Mouse (Mus musculus) intestine, embryonic 15.5 days (tissue): Measurements from ENCODE around the gene Gm7030. TPM values are rescaled to one million over a fixed set of nuclear protein-coding genes. Genes with fewer than 3 reads are reported as not detected.
A peak's percentile ranks its signal among the peaks of the same experiment; 100 is the strongest.
"Not testable (repeated sequence)": the region's sequence is repeated elsewhere in the genome, so short reads cannot be mapped to it uniquely, and the experiment has no call there.

Experiments
- ATAC-seq: fragments of 200-750 bp; cut with Nextera tagmentation; 2 replicates; pipeline ENCODE4 v1.8.0; 2017; ENCODE audit warnings: moderate TSS enrichment, moderate library complexity
- H3K27ac ChIP-seq: fragments of 300-500 bp; sonication (generic); 2 replicates; pipeline ENCODE4 v1.5.1; 2015; ENCODE audit warnings: mild to moderate bottlenecking, inconsistent platforms
- H3K27me3 ChIP-seq: fragments of 300-500 bp; sonication (generic); replicated peaks from 2 replicates; pipeline ENCODE4 v1.6.1; 2015; ENCODE audit warnings: inconsistent platforms
- H3K36me3 ChIP-seq: fragments of 300-500 bp; sonication (generic); 2 replicates; pipeline ENCODE4 v1.6.1; 2015; ENCODE audit warnings: inconsistent platforms
- H3K4me1 ChIP-seq: fragments of 300-500 bp; sonication (generic); replicated peaks from 2 replicates; pipeline ENCODE4 v1.6.1; 2015; ENCODE audit warnings: inconsistent platforms
- H3K4me2 ChIP-seq: fragments of 300-500 bp; sonication (generic); replicated peaks from 2 replicates; pipeline ENCODE4 v1.6.1; 2015; ENCODE audit warnings: mild to moderate bottlenecking, inconsistent platforms
- H3K4me3 ChIP-seq: fragments of 300-500 bp; sonication (generic); replicated peaks from 2 replicates; pipeline ENCODE4 v1.5.1; 2015; ENCODE audit warnings: inconsistent platforms
- H3K9ac ChIP-seq: fragments of 300-500 bp; sonication (generic); 2 replicates; pipeline ENCODE4 v1.6.1; 2015; ENCODE audit warnings: inconsistent platforms
- H3K9me3 ChIP-seq: fragments of 300-500 bp; sonication (generic); 2 replicates; pipeline ENCODE4 v1.6.1; 2016; ENCODE audit warnings: inconsistent platforms
- WGBS: fragments of 180-500 bp; shearing (Covaris S2); methylation state at CpG from one replicate; pipeline ENCODE4 v1.1.7; 2015; 5-methylcytosine and 5-hydroxymethylcytosine counted together
- polyA plus RNA-seq: library from polyadenylated mRNA; unstranded; fragments of >200 nt; fragmentation: Nextera tagmentation; extraction: Ambion mirVana; gene quantifications from 2 replicates; pipeline ENCODE4 v1.2.1, GENCODE M21; 2015

The Gm7030 gene
- 1.4 and 1.5 TPM in 2 replicates for polyA plus RNA-seq

GRCm38 (mm10) chr17:36128968-36129817 lies at the start of gene Gm7030:
TSS of gene Gm7030 (minus strand) at chr17:36129425.
- Histone ChIP-seq H3K27ac (peak within 1 kb of the TSS; percentile 58), H3K4me3 (peak within 1 kb of the TSS; percentile 26), H3K4me2 (peak within 1 kb of the TSS; percentile 48)
- 14% methylated on average over 25 of the region's 28 CpGs for WGBS
- H3K4me1 ChIP-seq, H3K9me3 ChIP-seq, H3K9ac ChIP-seq, H3K36me3 ChIP-seq, H3K27me3 ChIP-seq: not testable (repeated sequence)
- peak; percentile 98 for ATAC-seq

DNA sequence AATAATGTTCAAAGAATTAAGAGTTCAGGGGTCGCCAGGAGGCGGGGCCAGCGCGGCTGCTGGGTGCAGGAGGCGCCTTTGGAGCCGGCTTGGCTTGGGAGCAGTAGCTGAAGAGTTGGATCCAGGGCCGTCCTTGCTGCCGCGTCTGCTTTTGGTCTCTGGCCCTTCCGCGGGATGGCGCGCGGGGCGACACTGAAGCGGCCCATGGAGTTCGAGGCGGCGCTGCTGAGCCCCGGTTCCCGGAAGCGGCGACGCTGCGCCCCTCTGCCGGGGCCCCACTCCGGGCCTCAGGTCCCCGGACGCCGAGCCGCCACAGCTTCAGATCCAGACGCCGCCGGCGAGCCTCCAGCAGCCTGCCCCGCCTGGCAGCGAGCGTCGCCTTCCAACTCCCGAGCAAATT lies 49.7 kb upstream of the Gm7030 start:
- WGBS = under 1% methylated on average over 40 of the region's 40 CpGs
- H3K9me3 ChIP-seq, H3K27ac ChIP-seq, H3K4me1 ChIP-seq, H3K27me3 ChIP-seq, H3K36me3 ChIP-seq: not testable (repeated sequence)
- ATAC-seq = peak; percentile 86
- Histone ChIP-seq H3K4me3 (peak overlapping the region; percentile 39), H3K4me2 (peak overlapping the region; percentile 76), H3K9ac (0 out of 2 replicates have a peak overlapping the region, but pooled peaks have one; percentile 30)

- H3K36me3 ChIP-seq, H3K4me1 ChIP-seq, H3K9ac ChIP-seq, H3K4me2 ChIP-seq, H3K27me3 ChIP-seq, H3K27ac ChIP-seq, ATAC-seq, H3K4me3 ChIP-seq, H3K9me3 ChIP-seq: not testable (repeated sequence)
- no CpG with 5 or more reads among the region's 2 CpGs for WGBS
Measured at GRCm38 (mm10) chr17:36176132-36176531, 46.9 kb upstream of the Gm7030 start.

DNA sequence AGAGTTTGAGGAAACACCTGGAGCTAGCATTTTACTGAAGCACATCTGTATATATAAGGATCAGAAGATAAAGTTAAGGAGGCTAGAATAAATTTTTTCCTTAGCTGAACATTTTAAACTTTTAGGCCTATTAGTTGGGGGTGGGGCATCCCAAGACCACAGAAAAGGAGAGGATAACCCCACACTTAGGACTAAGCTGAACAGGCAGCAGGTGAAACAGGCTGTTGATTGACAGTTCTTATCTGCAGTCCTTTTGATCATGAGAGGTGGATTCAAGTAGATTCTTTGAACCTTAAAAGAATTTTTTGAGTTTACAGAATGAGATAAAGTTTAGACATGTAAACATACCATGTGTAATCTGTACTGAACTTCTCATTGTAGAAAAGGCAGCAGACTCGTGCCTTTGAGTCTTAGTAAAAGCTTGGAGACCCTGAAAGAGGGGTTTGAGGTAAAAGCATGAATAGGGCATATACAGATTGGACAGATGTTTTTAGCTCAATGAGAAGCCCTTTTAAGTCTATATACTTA lies 41.1 kb upstream of the Gm7030 start:
- H3K4me3 ChIP-seq = no peak overlapping the region
- no peaks in the 10 kb centered on the region for H3K9me3 ChIP-seq
- peaks cover 34% of the 10 kb centered on the region for H3K27me3 ChIP-seq
- no peaks in the 10 kb centered on the region for H3K36me3 ChIP-seq
- H3K4me1 ChIP-seq = 0 out of 2 replicates have a peak, but pooled peaks cover 5% of the 10 kb centered on the region
- no peak overlapping the region for H3K4me2 ChIP-seq
- WGBS = 33% methylated on average over 1 of the region's 1 CpGs
- H3K27ac ChIP-seq = no peak overlapping the region
- ATAC-seq = no peak
- H3K9ac ChIP-seq = no peak overlapping the region

DNA sequence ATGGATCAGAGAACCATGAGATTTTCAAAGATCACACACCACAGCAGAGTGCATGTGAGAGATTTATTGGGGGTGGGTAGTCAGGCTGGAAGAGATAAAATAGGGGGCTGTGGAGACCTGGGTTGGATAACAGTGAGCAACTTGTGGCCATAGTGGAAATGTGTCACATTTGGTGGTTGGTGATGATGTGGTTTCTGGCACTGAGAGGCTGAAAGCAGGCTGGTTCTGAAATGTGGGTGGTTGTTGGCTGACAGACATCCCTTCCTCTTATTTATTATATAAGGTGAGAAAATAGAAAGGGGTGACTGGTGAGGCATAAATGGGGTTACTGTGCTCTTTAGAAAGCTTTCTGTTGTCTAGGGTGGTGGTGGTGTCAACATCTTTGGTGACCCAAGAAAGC lies 40.5 kb upstream of the Gm7030 start:
- Histone ChIP-seq H3K4me2 (no peak overlapping the region), H3K27ac (no peak overlapping the region)

DNA sequence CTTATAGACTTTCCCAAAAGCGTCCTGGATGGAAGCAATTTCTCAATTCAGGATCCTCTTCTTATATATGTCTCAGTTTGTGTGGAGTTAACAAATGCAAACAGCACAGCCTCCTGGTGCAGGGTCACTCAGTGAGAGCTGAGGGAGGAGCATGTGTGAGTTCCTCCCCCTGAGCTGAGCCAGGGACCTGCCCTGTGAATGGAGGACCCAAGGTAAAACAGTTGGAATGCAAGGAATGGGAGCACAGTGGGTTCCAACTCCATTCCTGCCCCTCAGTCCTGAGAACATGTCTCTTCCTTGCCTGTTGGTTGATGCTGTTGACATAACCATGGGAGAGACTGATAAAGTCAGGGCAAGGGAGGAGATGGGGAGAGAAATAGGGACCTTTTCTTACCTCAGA lies 39.9 kb upstream of the Gm7030 start:
- peaks cover 43% of the 10 kb centered on the region for H3K27me3 ChIP-seq
- H3K9me3 ChIP-seq, H3K9ac ChIP-seq, H3K36me3 ChIP-seq, H3K4me1 ChIP-seq, H3K4me2 ChIP-seq, ATAC-seq, H3K4me3 ChIP-seq, H3K27ac ChIP-seq: not testable (repeated sequence)
- whole genome bisulfite sequencing = 67% methylated on average over 1 of the region's 1 CpGs

More for the DNA sequence above, 40.5 kb upstream of the Gm7030 start:
- no peak for ATAC-seq
- H3K9me3 ChIP-seq = no peaks in the 10 kb centered on the region
- 0 out of 2 replicates have a peak, but pooled peaks cover 5% of the 10 kb centered on the region for H3K4me1 ChIP-seq
- peaks cover 40% of the 10 kb centered on the region for H3K27me3 ChIP-seq
- H3K36me3 ChIP-seq = no peaks in the 10 kb centered on the region
- no peak overlapping the region for H3K4me3 ChIP-seq
- no peak overlapping the region for H3K9ac ChIP-seq

DNA sequence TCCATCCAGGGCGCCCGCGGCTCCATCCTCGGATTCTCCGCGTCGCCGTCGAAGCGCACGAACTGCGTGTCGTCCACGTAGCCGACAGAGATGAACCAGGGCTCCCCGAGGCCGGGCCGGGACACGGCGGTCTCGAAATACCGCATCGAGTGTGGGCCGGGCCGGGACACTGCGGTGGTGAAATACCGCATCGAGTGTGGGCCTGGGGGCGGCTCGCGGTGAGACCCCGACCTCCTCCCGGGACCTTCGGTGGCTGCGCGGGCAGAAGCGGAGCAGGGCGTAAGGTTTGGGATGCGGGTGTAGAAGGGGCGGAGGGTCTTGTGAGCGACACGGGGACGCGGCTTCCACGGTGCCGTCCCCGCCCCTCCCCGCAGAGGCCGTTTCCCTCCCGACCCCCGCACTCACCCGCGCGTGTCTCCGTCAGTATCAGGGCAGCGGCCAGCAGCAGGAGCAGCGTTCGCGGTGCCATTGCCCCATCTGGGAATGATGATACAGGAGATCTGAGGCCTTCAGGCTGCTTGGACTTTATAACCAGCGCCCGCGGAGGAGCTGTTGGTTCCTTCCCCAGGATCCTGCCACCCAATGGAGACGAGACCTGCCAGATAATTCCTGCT lies 38.9 kb upstream of the Gm7030 start, which contains the start of gene Gm8909:
Gm8909 (minus strand) TSS at position 499 of the 614 bp plus-strand sequence.
- no peaks in the 10 kb centered on the region for H3K36me3 ChIP-seq
- 0 out of 2 replicates have a peak, but pooled peaks cover 5% of the 10 kb centered on the region for H3K4me1 ChIP-seq
- H3K4me3 ChIP-seq = peak within 1 kb of the TSS; percentile 44
- peak within 1 kb of the TSS; percentile 66 for H3K4me2 ChIP-seq
- H3K27me3 ChIP-seq = peaks cover 53% of the 10 kb centered on the region
- peak; percentile 77 for ATAC-seq
- H3K27ac ChIP-seq = no peak within 1 kb of the TSS
- WGBS = 3% methylated on average over 57 of the region's 63 CpGs
- no peaks in the 10 kb centered on the region for H3K9me3 ChIP-seq
- peak within 1 kb of the TSS; percentile 20; the same call in 1 of the 2 replicates for H3K9ac ChIP-seq

GRCm38 (mm10) chr17:36167306-36168038 lies 38.2 kb upstream of the Gm7030 start:
- H3K4me1 ChIP-seq = 0 out of 2 replicates have a peak, but pooled peaks cover 5% of the 10 kb centered on the region
- WGBS = 2% methylated on average over 48 of the region's 51 CpGs
- peaks cover 57% of the 10 kb centered on the region for H3K27me3 ChIP-seq
- H3K4me3 ChIP-seq = peak overlapping the region; percentile 44
- no peaks in the 10 kb centered on the region for H3K36me3 ChIP-seq
- H3K4me2 ChIP-seq = peak overlapping the region; percentile 66
- peak overlapping the region; percentile 20; the same call in 1 of the 2 replicates for H3K9ac ChIP-seq
- no peaks in the 10 kb centered on the region for H3K9me3 ChIP-seq
- H3K27ac ChIP-seq = no peak overlapping the region
- ATAC-seq = peak; percentile 79

DNA sequence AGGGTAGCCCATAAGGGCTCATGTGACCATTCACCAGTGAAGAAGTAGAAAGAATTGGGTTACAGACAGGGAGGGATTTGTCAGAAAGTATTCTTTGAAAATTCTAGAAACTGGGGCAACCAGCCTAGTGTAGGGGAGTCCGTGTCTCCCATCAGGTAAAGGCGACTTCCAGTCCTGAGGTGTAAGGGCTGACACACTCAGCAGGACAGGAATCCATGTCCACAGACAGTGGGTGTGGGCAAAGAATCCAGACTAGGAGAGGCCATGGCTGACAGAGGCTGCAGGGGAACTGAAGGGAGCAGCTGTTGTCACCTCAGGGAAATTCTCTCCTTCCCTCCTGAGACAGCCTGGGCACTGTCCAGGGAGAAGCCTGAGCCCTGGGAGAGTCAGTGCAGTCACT lies 37.7 kb upstream of the Gm7030 start:
- H3K4me1 ChIP-seq, H3K36me3 ChIP-seq, H3K4me3 ChIP-seq, H3K27ac ChIP-seq, ATAC-seq, H3K4me2 ChIP-seq, H3K9ac ChIP-seq, H3K9me3 ChIP-seq: not testable (repeated sequence)
- peaks cover 63% of the 10 kb centered on the region for H3K27me3 ChIP-seq
- WGBS = 27% methylated on average over 2 of the region's 2 CpGs

DNA sequence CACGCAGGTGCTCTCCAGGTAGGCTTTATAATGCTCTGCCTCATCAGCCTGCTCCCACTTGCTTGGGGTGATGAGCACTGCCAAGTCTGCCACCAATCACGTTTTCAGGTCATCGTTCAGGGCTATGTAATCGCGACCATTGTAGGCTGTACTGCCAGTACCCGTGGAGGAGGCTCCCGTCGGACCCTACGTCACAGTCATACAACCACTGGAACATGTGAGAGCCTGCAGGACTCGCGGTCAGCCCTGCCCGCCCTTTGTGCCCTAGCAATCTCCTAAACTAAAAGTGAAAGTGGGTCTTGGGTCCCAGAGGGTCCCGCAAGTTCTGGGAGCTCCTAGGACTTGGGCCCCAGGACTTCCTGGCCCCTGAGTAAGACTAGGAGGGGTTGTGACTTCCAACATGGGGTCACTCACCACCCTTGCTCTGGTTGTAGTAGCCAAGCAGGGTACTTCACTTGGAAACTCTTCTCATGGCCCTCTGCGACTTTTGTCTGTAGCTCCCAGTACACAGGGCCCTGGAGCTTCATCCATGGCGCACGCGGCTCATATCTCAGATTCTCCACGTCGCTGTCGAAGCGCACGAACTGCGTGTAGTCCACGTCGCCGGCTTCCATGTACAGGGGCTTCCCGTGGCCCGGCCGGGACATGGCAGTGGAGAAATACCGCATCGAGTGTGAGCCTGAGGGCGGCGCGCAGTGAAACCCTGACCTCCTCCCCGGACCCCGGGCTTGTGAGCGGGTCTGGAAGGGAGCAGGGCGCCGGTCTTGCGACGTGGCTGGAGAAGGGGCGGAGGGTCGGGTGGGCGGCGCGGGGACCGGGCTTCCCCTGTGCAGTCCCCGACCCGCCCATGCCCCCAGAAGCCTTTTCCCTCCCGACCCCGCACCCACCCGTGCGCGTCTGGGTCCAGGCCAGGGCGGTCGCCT lies 32.2 kb upstream of the Gm7030 start:
- Histone ChIP-seq H3K9me3 (no peaks in the 10 kb centered on the region), H3K4me1 (peaks cover 4% of the 10 kb centered on the region; the same call in 1 of the 2 replicates), H3K27ac (no peak overlapping the region), H3K36me3 (no peaks in the 10 kb centered on the region), H3K4me3 (peak overlapping the region; percentile 22), H3K27me3 (peaks cover 62% of the 10 kb centered on the region), H3K4me2 (peak overlapping the region; percentile 45), H3K9ac (no peak overlapping the region)
- ATAC-seq = peak; percentile 59; the same call in 1 of the 2 replicates
- WGBS = 2% methylated on average over 56 of the region's 56 CpGs

GRCm38 (mm10) chr17:36158264-36158663 lies 29.0 kb upstream of the Gm7030 start:
- H3K36me3 ChIP-seq, H3K9ac ChIP-seq, H3K9me3 ChIP-seq, H3K4me1 ChIP-seq, H3K27ac ChIP-seq, ATAC-seq: not testable (repeated sequence)
- Histone ChIP-seq H3K4me3 (peak overlapping the region; percentile 34), H3K27me3 (peaks cover 56% of the 10 kb centered on the region), H3K4me2 (peak overlapping the region; percentile 72)
- WGBS = 13% methylated on average over 11 of the region's 11 CpGs
